Mouse (Mus musculus): ENCODE measurements around the gene Gtsf1. TPM values are rescaled to one million over a fixed set of nuclear protein-coding genes. Genes with fewer than 3 reads are reported as not detected.

Gene Gtsf1
- polyA plus RNA-seq, 1 experiment from 2014 or later = not detected

DNA sequence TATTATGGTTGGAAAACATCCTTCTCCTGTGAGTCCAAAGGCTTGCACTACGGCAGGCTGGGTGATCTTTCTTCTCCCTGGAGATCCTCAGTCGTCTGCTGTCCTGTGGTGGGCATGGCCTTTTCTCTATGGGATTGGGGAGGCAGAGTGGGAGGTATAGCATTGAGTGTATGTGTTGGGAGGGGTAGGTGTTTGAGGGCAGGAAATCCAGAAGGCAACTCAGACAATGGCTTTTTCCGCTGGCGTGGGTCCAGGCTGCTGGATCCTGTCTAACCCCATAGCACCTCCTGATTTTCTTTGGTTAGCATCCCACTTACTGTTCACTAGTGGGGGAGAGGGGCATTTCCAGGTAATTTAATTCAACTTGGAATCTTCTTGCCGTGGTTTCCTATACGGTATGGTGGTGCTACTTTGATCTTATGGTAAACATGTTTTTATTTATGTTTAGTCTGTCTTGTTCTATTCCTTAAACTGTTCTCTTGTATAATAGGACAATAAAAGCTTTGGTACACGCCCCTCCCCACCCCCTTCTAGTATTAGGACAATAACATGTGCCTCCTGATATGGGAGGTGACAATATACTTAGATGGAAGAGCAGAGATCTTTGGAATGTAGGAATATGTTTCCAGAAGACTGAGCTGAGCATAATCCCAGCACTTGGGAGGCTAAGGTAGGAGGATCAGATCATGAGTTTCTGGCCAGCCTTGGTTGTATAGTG is 46.3 kb downstream of the Gtsf1 start:
- WGBS = 75% methylated on average over 7 of the region's 7 CpGs
- DNase-seq (ENCODE audit: low spot score) = no peak
- no peaks in the 10 kb centered on the region for H3K9me3 ChIP-seq (ENCODE audit: control insufficient read depth, low read length)
- no peak overlapping the region for H3K4me2 ChIP-seq (ENCODE audit: low read depth, severe bottlenecking)
- H3K27me3 ChIP-seq (ENCODE audit: control insufficient read depth, insufficient read depth, low read length) = no peaks in the 10 kb centered on the region
- no peak overlapping the region for H3K9ac ChIP-seq (ENCODE audit: low read length)
- no peaks in the 10 kb centered on the region for H3K36me3 ChIP-seq (ENCODE audit: control insufficient read depth, insufficient read depth, low read length)
- H3K4me3 ChIP-seq (ENCODE audit: low read depth, low read length) = no peak overlapping the region
- no peak for ATAC-seq (ENCODE audit: insufficient number of reproducible peaks, low FRiP score, low TSS enrichment, low read depth)
- no peak overlapping the region for H3K27ac ChIP-seq (replicated peaks; ENCODE audit: low read depth, low read length)
- H3K4me1 ChIP-seq (ENCODE audit: control insufficient read depth, insufficient read depth, low read length) = peaks cover 3% of the 10 kb centered on the region

DNA sequence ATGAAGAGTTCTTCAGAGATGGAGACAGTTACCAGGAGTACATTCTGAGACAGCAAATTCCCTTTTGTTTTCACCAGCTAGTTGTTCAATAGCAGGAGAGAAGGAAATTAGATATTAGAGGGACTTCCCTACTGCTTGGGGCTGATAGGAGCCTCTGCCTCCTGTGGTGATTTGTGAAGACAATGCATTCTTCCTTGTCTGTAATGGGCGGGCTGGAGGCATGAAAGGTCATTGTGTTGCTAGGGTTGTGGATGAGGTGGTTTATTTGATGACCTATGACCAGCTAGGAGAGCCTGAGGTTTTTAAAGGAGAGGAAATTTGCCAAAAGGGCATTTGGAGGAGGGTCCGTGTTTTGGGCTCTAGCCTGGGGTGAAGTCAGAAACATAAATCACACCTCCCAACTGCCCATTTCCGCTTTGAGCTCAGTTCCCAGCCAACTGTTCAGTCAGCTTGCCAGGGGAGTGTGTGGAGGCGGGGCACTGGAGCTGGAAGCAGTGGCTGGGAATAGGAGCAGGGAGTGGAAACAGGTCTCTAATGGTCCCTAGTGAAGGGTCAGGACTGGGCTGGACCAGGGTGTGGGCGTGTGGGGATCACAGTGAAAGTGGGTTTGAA is 47.4 kb downstream of the Gtsf1 start:
- Histone ChIP-seq H3K9ac (ENCODE audit: low read length) (no peak overlapping the region), H3K4me2 (ENCODE audit: low read depth, severe bottlenecking) (no peak overlapping the region), H3K4me1 (ENCODE audit: control insufficient read depth, insufficient read depth, low read length) (peaks cover 8% of the 10 kb centered on the region), H3K36me3 (ENCODE audit: control insufficient read depth, insufficient read depth, low read length) (no peaks in the 10 kb centered on the region), H3K4me3 (ENCODE audit: low read depth, low read length) (no peak overlapping the region), H3K9me3 (ENCODE audit: control insufficient read depth, low read length) (no peaks in the 10 kb centered on the region), H3K27ac (replicated peaks; ENCODE audit: low read depth, low read length) (no peak overlapping the region), H3K27me3 (ENCODE audit: control insufficient read depth, insufficient read depth, low read length) (no peaks in the 10 kb centered on the region)
- DNase-seq (ENCODE audit: low spot score) = peak; percentile 47
- 25% methylated on average over 5 of the region's 5 CpGs for WGBS
- ATAC-seq (ENCODE audit: insufficient number of reproducible peaks, low FRiP score, low TSS enrichment, low read depth) = no peak; the same call in 1 of the 2 replicates

DNA sequence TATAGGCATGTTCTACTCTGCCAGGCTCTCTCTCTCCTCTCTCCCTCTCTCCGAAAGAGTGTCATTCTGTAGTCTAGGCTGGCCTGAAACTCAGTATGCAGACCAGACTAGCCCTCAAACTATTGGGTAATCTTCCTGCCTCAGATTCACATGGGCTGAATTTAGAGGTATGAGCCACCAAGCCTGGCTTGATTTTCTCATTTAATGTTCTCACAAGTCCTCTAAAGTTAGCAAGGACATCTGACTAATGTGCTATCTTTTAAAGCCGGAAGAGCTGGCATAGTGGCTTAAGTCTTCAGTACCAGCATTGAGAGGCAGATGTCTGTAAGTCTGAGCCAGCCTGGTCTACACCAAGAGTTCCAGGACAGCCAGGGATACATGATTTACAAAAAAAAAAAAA is 48.2 kb downstream of the Gtsf1 start:
- Histone ChIP-seq H3K4me2 (ENCODE audit: low read depth, severe bottlenecking) (no peak overlapping the region), H3K27ac (replicated peaks; ENCODE audit: low read depth, low read length) (no peak overlapping the region), H3K9ac (ENCODE audit: low read length) (no peak overlapping the region), H3K4me1 (ENCODE audit: control insufficient read depth, insufficient read depth, low read length) (peaks cover 8% of the 10 kb centered on the region), H3K4me3 (ENCODE audit: low read depth, low read length) (no peak overlapping the region), H3K36me3 (ENCODE audit: control insufficient read depth, insufficient read depth, low read length) (no peaks in the 10 kb centered on the region), H3K9me3 (ENCODE audit: control insufficient read depth, low read length) (no peaks in the 10 kb centered on the region), H3K27me3 (ENCODE audit: control insufficient read depth, insufficient read depth, low read length) (no peaks in the 10 kb centered on the region)
- DNase-seq (ENCODE audit: low spot score) (no peak), ATAC-seq (ENCODE audit: insufficient number of reproducible peaks, low FRiP score, low TSS enrichment, low read depth) (no peak)
- 96% methylated on average over 2 of the region's 2 CpGs for WGBS

DNA sequence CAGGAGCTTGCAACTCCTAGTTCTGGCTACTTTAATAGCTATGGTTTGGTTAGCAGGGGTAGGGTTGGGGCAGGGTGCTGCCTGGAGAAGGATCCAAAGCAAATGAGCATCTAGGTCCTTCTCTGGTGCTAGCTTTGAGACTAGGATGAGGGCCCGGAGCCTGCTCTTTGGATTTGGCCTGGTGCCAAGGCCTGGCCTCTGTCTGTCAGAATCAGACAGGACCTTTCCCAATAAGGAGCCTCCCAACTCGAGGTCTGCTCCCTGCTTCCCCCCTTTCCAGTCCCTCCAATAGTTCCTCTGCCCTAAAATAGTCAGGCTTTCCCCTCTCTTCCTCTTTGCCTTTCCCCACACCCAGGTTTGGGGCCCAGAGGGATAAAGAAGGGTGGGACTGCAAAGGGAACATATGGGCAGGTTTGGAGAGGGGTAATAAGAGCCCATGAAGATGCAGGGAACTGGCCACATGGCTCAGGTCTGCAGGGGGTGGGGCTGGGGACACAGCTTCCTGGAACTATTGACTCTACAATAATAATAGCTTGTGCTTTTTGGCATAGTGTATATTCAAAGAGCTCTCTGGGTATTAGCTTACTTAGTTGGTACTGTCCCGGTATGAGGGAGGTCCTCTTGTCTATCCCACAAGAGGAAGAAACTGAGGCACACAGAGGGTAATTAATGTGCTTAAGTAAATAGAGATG is 51.5 kb downstream of the Gtsf1 start:
- Histone ChIP-seq H3K4me2 (ENCODE audit: low read depth, severe bottlenecking) (no peak overlapping the region), H3K9me3 (ENCODE audit: control insufficient read depth, low read length) (no peaks in the 10 kb centered on the region), H3K4me3 (ENCODE audit: low read depth, low read length) (no peak overlapping the region), H3K27ac (replicated peaks; ENCODE audit: low read depth, low read length) (no peak overlapping the region; the same call in 1 of the 2 replicates), H3K9ac (ENCODE audit: low read length) (no peak overlapping the region), H3K4me1 (ENCODE audit: control insufficient read depth, insufficient read depth, low read length) (peaks cover 8% of the 10 kb centered on the region), H3K36me3 (ENCODE audit: control insufficient read depth, insufficient read depth, low read length) (no peaks in the 10 kb centered on the region), H3K27me3 (ENCODE audit: control insufficient read depth, insufficient read depth, low read length) (no peaks in the 10 kb centered on the region)
- 65% methylated on average over 3 of the region's 3 CpGs for WGBS
- no peak for ATAC-seq (ENCODE audit: insufficient number of reproducible peaks, low FRiP score, low TSS enrichment, low read depth)
- DNase-seq (ENCODE audit: low spot score) = no peak

DNA sequence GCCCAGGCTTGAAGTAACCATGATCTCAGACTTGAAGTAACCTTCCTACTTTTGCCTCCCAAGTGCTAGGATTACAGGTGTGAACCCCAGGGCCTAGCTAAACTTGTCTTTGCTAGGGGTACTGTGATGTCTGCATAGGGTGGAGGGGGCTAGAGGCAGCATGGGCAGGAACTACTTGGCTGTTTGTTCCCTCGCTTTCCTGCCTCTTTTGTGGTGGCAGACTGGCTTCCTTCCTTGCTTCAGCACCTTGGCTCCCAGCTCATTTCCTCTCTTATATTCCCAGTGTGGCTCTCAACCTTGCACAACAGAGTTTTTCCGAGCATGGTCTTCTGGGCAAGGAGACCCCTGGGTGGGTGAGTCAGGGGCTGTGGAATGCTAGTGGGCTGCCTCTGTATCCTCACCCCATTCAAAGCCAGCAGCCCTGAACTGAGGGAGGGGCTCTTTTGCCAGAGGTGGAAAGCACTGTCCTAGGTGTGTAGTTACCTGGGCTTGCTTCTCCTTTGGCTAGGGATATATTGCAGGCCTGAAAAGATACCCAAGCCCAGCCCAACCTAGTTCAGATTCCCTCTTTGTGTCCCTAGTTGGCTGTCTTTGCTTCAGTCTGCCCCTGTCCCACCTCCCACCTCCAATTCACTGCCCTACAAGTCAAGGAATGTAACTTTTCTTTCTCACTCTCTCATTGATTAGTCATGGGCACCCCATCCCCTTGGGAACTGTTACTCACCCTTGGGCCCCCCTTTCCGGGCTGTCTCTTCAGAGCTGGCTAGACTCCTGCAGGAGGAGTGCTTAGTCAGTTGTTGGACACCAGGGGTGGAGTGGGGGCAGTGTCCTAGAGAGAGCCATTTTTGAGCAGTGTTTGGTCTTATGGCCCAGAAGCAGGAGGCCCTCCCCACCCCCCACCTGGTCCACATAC is 52.3 kb downstream of the Gtsf1 start:
- no peak overlapping the region for H3K27ac ChIP-seq (replicated peaks; ENCODE audit: low read depth, low read length)
- no peak overlapping the region for H3K4me3 ChIP-seq (ENCODE audit: low read depth, low read length)
- peak; percentile 52; the same call in 1 of the 2 replicates for ATAC-seq (ENCODE audit: insufficient number of reproducible peaks, low FRiP score, low TSS enrichment, low read depth)
- H3K36me3 ChIP-seq (ENCODE audit: control insufficient read depth, insufficient read depth, low read length) = no peaks in the 10 kb centered on the region
- H3K27me3 ChIP-seq (ENCODE audit: control insufficient read depth, insufficient read depth, low read length) = no peaks in the 10 kb centered on the region
- no peak overlapping the region for H3K9ac ChIP-seq (ENCODE audit: low read length)
- WGBS = 71% methylated on average over 3 of the region's 3 CpGs
- H3K4me1 ChIP-seq (ENCODE audit: control insufficient read depth, insufficient read depth, low read length) = peaks cover 5% of the 10 kb centered on the region
- H3K4me2 ChIP-seq (ENCODE audit: low read depth, severe bottlenecking) = no peak overlapping the region
- no peak for DNase-seq (ENCODE audit: low spot score)
- H3K9me3 ChIP-seq (ENCODE audit: control insufficient read depth, low read length) = no peaks in the 10 kb centered on the region

DNA sequence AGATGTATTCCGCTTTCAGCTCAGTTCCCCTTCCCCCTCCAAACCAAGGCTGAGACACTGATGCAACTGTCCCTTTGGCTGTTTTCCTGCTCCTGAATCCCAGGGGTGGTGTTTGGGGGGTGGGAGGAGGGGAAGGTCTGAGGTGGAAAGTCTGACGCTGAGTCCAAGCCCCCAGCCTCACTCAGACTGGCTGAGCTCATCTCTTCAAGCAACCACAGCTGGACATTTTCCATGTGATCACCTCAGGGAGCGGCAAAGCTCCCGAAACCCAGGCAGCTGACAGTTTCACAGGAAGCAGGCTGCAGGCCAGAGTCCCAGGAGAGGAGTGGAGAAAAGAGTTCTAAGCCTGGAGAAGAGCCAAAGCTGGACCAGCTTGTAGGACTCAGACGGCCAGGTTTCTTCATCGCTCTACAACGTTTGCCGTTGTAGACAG is 53.4 kb downstream of the Gtsf1 start:
- DNase-seq (ENCODE audit: low spot score) (no peak), ATAC-seq (ENCODE audit: insufficient number of reproducible peaks, low FRiP score, low TSS enrichment, low read depth) (no peak)
- WGBS = 72% methylated on average over 8 of the region's 8 CpGs
- Histone ChIP-seq H3K27me3 (ENCODE audit: control insufficient read depth, insufficient read depth, low read length) (no peaks in the 10 kb centered on the region), H3K4me1 (ENCODE audit: control insufficient read depth, insufficient read depth, low read length) (peaks cover 4% of the 10 kb centered on the region), H3K27ac (replicated peaks; ENCODE audit: low read depth, low read length) (0 out of 2 replicates have a peak overlapping the region, but pooled peaks have one; percentile 8), H3K9me3 (ENCODE audit: control insufficient read depth, low read length) (no peaks in the 10 kb centered on the region), H3K36me3 (ENCODE audit: control insufficient read depth, insufficient read depth, low read length) (no peaks in the 10 kb centered on the region), H3K9ac (ENCODE audit: low read length) (no peak overlapping the region), H3K4me3 (ENCODE audit: low read depth, low read length) (no peak overlapping the region), H3K4me2 (ENCODE audit: low read depth, severe bottlenecking) (no peak overlapping the region)

DNA sequence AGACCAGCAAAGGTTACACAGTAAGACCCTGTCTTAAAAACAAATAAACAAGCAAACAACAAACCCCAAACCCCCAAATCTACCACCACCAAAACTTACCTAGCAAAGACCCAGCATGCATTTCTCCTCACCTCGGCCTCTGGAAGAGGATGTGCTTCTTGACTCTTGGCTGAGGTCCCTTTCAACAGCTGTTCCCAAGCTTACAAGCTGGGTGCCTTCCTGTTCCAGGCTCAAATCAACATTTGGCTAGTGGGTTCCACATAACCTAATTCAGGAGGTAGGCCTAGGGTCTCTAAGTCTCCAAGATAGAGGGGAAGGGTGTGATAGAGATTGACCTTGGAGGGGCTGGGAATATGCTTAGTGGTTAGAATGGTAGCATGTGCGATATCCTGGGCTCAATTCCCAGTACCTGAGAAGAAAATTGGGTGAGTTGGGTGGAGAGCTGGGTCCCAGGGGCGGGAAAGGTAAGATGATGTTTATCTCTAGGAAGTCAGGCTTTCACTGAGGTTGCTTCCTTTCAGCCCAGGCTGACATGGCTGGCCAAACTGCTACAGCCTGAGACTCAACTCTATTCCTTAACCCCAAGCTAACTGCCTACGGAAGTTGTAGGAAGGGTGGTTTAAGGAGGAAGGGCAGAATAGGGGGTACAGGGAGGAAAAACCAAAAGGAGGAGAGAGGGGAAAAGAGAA is 55.0 kb downstream of the Gtsf1 start:
- DNase-seq (ENCODE audit: low spot score) (no peak), ATAC-seq (ENCODE audit: insufficient number of reproducible peaks, low FRiP score, low TSS enrichment, low read depth) (no peak)
- 86% methylated on average over 4 of the region's 4 CpGs for WGBS
- H3K36me3 ChIP-seq (ENCODE audit: control insufficient read depth, insufficient read depth, low read length) = no peaks in the 10 kb centered on the region
- H3K27me3 ChIP-seq (ENCODE audit: control insufficient read depth, insufficient read depth, low read length) = no peaks in the 10 kb centered on the region
- H3K4me1 ChIP-seq (ENCODE audit: control insufficient read depth, insufficient read depth, low read length) = peaks cover 4% of the 10 kb centered on the region
- H3K4me3 ChIP-seq (ENCODE audit: low read depth, low read length) = no peak overlapping the region
- no peak overlapping the region for H3K9ac ChIP-seq (ENCODE audit: low read length)
- H3K9me3 ChIP-seq (ENCODE audit: control insufficient read depth, low read length) = no peaks in the 10 kb centered on the region
- no peak overlapping the region for H3K27ac ChIP-seq (replicated peaks; ENCODE audit: low read depth, low read length)
- no peak overlapping the region for H3K4me2 ChIP-seq (ENCODE audit: low read depth, severe bottlenecking)
